Mouse (Mus musculus) olfactory bulb, adult 2 months (tissue): ENCODE data around the gene Rpl18. TPM values are rescaled to one million over a fixed set of nuclear protein-coding genes. Genes with fewer than 3 reads are reported as not detected.

Source experiments
- H3K27ac ChIP-seq: fragments of 200-500 bp; 2 replicates; pipeline ENCODE4 v1.5.1; 2012; ENCODE audit warnings: low read depth, low read length; ENCODE audit not compliant: insufficient read depth
- H3K4me1 ChIP-seq: fragments of 200-500 bp; 2 replicates; pipeline ENCODE4 v1.6.1; 2012; ENCODE audit warnings: low read length; ENCODE audit not compliant: control insufficient read depth, insufficient read depth
- H3K4me3 ChIP-seq: fragments of 200-500 bp; 2 replicates; pipeline ENCODE4 v1.5.1; 2012; ENCODE audit warnings: mild to moderate bottlenecking, low read depth, low read length, moderate library complexity; ENCODE audit not compliant: insufficient read depth
- CTCF ChIP-seq: fragments of 200-500 bp; IDR thresholded peaks from 2 replicates; pipeline ENCODE4 v1.5.1; 2012; ENCODE audit warnings: low read depth, mild to moderate bottlenecking, low read length, moderate library complexity; ENCODE audit not compliant: insufficient read depth
- POLR2A ChIP-seq: fragments of 200-500 bp; IDR thresholded peaks from 2 replicates; pipeline ENCODE4 v1.6.1; 2012; ENCODE audit warnings: mild to moderate bottlenecking, low read depth, low read length, moderate library complexity; ENCODE audit not compliant: insufficient read depth
- WGBS: fragments of 180-500 bp; shearing (Covaris S2); methylation state at CpG from one replicate; pipeline ENCODE4 v1.1.7; 2018; 5-methylcytosine and 5-hydroxymethylcytosine counted together
- polyA plus RNA-seq: library from polyadenylated mRNA; stranded (reverse); fragments of >200 nt; gene quantifications from 2 replicates; pipeline ENCODE4 v1.2.4, GENCODE M21; 2012; ENCODE audit warnings: low replicate concordance; ENCODE audit not compliant: missing spikeins, insufficient read depth, insufficient read length

Rpl18 gene
- polyA plus RNA-seq, 1 experiment = not detected

- TF ChIP-seq CTCF (no peak), POLR2A (no peak)
- Histone ChIP-seq H3K4me3 (no peak overlapping the region), H3K27ac (no peak overlapping the region), H3K4me1 (peaks cover 27% of the 10 kb centered on the region)
- 89% methylated on average over 5 of the region's 7 CpGs for WGBS
These were observed 17.4 kb upstream of the Rpl18 start for GRCm38 (mm10) chr7:45697894-45698293.

- TF ChIP-seq CTCF (no peak), POLR2A (peak; percentile 49; the same call in 1 of the 2 replicates)
- Histone ChIP-seq H3K4me1 (peaks cover 34% of the 10 kb centered on the region), H3K27ac (peak within 1 kb of the TSS; percentile 73), H3K4me3 (peak within 1 kb of the TSS; percentile 56)
- WGBS = 2% methylated on average over 36 of the region's 36 CpGs
These were observed 15.6 kb upstream of the Rpl18 start, which contains the start of gene Car11 for GRCm38 (mm10) chr7:45699523-45700141. TSS of gene Car11 (plus strand) at chr7:45699843.

- H3K4me1 ChIP-seq = peaks cover 32% of the 10 kb centered on the region
- peak overlapping the region; percentile 56 for H3K4me3 ChIP-seq
- H3K27ac ChIP-seq = peak overlapping the region; percentile 73
- under 1% methylated on average over 20 of the region's 20 CpGs for WGBS
- TF ChIP-seq POLR2A = peak; percentile 39; the same call in 1 of the 2 replicates
- TF ChIP-seq CTCF = no peak
These were observed 14.8 kb upstream of the Rpl18 start for GRCm38 (mm10) chr7:45700301-45701015.

- peaks cover 32% of the 10 kb centered on the region for H3K4me1 ChIP-seq
- 23% methylated on average over 11 of the region's 11 CpGs for WGBS
- no peak for TF ChIP-seq CTCF
- TF ChIP-seq POLR2A = no peak
- H3K27ac ChIP-seq = peak overlapping the region; percentile 76
- peak overlapping the region; percentile 50 for H3K4me3 ChIP-seq
These were observed 14.2 kb upstream of the Rpl18 start for GRCm38 (mm10) chr7:45701072-45701471.

- 80% methylated on average over 11 of the region's 11 CpGs for WGBS
- TF ChIP-seq CTCF (no peak), POLR2A (no peak)
- Histone ChIP-seq H3K4me3 (no peak overlapping the region), H3K27ac (no peak overlapping the region), H3K4me1 (peaks cover 32% of the 10 kb centered on the region)
These were observed 13.7 kb upstream of the Rpl18 start for GRCm38 (mm10) chr7:45701607-45702006.

- Histone ChIP-seq H3K27ac (no peak overlapping the region), H3K4me1 (peaks cover 35% of the 10 kb centered on the region), H3K4me3 (no peak overlapping the region)
- TF ChIP-seq CTCF = no peak
- no peak for TF ChIP-seq POLR2A
- 94% methylated on average over 11 of the region's 11 CpGs for WGBS
These were observed 12.9 kb upstream of the Rpl18 start for GRCm38 (mm10) chr7:45702316-45702715.

- TF ChIP-seq POLR2A = no peak
- TF ChIP-seq CTCF = no peak
- peak overlapping the region; percentile 4; the same call in 1 of the 2 replicates for H3K27ac ChIP-seq
- H3K4me1 ChIP-seq = peaks cover 39% of the 10 kb centered on the region
- 86% methylated on average over 17 of the region's 17 CpGs for WGBS
- H3K4me3 ChIP-seq = peak overlapping the region; percentile 48; the same call in 1 of the 2 replicates
These were observed 12.3 kb upstream of the Rpl18 start for GRCm38 (mm10) chr7:45702809-45703520.

GRCm38 (mm10) chr7:45703521-45704033 lies 11.7 kb upstream of the Rpl18 start:
- TF ChIP-seq POLR2A = no peak
- no peak for TF ChIP-seq CTCF
- H3K4me3 ChIP-seq = peak overlapping the region; percentile 48
- WGBS = 24% methylated on average over 12 of the region's 12 CpGs
- peak overlapping the region; percentile 98 for H3K27ac ChIP-seq
- H3K4me1 ChIP-seq = peaks cover 42% of the 10 kb centered on the region
